Mouse (Mus musculus) cerebellum, adult 2 months (tissue): Measurements from ENCODE around the gene Megf11. TPM values are rescaled to one million over a fixed set of nuclear protein-coding genes. Genes with fewer than 3 reads are reported as not detected.
"Not testable (repeated sequence)": the region's sequence is repeated elsewhere in the genome, so short reads cannot be mapped to it uniquely, and the experiment has no call there.

ENCODE experiments used
- DNase-seq, 2 experiments: peaks; one replicate each; pipeline ENCODE4 v3.0.0; 2021
- H3K27ac ChIP-seq: fragments of 200-500 bp; 2 replicates; pipeline ENCODE4 v1.5.1; 2012; ENCODE audit warnings: low read length, control low read depth, inconsistent platforms; ENCODE audit not compliant: insufficient read depth
- H3K27me3 ChIP-seq: fragments of 200-500 bp; 2 replicates; pipeline ENCODE4 v1.6.1; 2012; ENCODE audit warnings: inconsistent platforms, mild to moderate bottlenecking, low read length, moderate library complexity; ENCODE audit not compliant: control insufficient read depth, insufficient read depth
- H3K4me1 ChIP-seq: fragments of 200-500 bp; 2 replicates; pipeline ENCODE4 v1.6.1; 2011; ENCODE audit warnings: low read length; ENCODE audit not compliant: control insufficient read depth, insufficient read depth
- H3K4me3 ChIP-seq: fragments of 200-500 bp; replicated peaks from 2 replicates; pipeline ENCODE3; 2011; ENCODE audit warnings: mild to moderate bottlenecking, low read depth, low read length, control low read depth; ENCODE audit not compliant: insufficient read depth
- CTCF ChIP-seq: fragments of 200-500 bp; IDR thresholded peaks from 2 replicates; pipeline ENCODE4 v1.5.1; 2011; ENCODE audit warnings: low read depth, mild to moderate bottlenecking, control low read depth, low read length, moderate library complexity, borderline replicate concordance; ENCODE audit not compliant: insufficient read depth
- POLR2A ChIP-seq: fragments of 200-500 bp; IDR thresholded peaks from 2 replicates; pipeline ENCODE4 v1.6.1; 2011; ENCODE audit warnings: low read length, control low read depth, borderline replicate concordance; ENCODE audit not compliant: insufficient read depth
- WGBS: fragments of 180-500 bp; shearing (Covaris S2); methylation state at CpG from one replicate; pipeline ENCODE4 v1.1.7; 2018; 5-methylcytosine and 5-hydroxymethylcytosine counted together
- polyA plus RNA-seq: library from polyadenylated mRNA; depleted of rRNA; stranded (reverse); fragments of >200 nt; gene quantifications from 2 replicates; pipeline ENCODE4 v1.2.3, GENCODE M21; 2012

Gene Megf11
- polyA plus RNA-seq, 1 experiment, result 66.9 TPM

DNA sequence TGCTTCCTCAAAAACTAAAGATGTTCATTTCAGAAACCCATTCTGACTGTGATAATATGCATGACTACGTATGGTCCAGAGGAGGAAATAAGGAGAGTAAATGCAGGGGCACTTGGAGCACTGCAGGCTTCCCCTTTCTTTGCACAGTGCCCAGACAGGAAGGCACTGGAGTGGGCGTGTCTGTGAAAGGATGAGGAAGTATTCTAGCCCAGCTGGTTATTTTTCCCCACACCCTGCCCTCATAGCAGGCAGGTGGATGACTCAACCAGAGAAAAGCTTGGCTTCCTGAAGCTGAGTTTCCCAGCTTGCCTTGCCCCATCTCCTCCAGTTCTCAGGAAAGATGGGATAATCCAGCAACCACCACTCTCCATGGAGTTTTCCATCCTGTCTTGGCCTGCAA is 317.5 kb downstream of the Megf11 start:
- H3K4me3 ChIP-seq, result no peak overlapping the region
- TF ChIP-seq CTCF (no peak), POLR2A (no peak)
- DNase-seq, result no peak
- WGBS, result 89% methylated on average over 2 of the region's 2 CpGs
- no peak overlapping the region for H3K27ac ChIP-seq
- no peaks in the 10 kb centered on the region for H3K4me1 ChIP-seq
- H3K27me3 ChIP-seq, result no peaks in the 10 kb centered on the region

DNA sequence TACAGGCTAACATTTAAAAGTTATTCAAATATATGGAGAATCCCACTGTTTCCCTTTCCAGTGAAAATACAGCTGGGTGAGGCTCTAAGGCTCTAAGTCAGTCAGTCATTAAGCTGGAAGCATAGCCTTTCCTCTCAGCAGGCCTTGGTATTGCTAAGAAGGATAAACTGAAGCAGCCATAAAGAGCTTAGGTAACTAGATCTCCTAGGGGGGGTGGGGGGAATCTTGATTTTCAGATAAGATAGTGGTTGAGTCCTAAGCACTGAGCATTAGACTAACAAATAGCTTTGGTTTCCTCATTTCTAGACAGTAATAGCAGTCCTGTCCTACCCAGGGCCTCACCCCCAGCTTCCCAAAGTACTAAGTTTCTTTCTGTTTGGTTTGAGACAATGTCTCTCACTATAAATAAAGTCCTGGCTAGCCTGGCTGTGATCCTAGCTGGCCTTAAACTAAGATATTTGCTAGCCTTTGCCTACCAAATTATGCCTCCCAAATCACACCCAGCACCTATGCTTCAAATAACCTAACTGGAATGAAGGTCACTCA is 318.1 kb downstream of the Megf11 start:
- TF ChIP-seq POLR2A, result no peak
- no peak for TF ChIP-seq CTCF
- no peaks in the 10 kb centered on the region for H3K27me3 ChIP-seq
- no peak overlapping the region for H3K4me3 ChIP-seq
- H3K4me1 ChIP-seq, result no peaks in the 10 kb centered on the region
- no peak overlapping the region for H3K27ac ChIP-seq
- no peak for DNase-seq

DNA sequence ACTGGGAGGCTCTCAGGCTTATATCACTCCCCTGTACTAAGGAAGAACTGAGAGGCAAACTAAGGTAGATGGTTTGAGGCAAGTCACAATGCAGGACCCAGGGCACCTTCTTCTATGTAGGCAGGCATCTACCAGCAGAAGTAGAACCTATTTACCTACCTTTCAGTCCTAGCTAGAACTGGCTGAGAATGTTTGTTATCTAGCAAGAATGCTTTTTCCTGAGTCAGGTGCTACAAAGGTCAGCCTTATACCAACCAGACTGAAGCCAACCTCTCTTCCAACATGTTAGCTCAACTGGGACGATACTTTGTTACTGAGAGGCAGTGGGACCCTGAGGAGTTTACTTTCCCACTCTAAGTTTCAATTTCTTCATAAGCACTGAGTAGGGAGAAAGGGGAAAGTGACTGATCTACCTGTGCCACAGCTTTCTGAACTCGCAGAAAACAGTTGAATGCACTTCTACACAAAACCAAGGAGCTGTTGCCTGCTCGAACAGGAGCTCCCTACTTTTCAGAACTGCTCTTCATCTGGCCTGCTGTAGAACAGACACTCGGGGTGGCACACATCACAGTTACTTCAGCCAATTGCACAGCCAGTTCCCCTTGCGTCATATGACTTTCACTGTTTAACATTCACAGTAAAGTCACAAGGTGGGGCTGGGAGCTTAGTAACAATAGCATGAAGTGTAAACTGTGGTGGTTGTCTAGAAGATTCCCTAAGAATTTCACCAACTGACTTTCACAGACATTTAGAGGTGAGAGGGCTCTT is 318.8 kb downstream of the Megf11 start:
- WGBS, result 87% methylated on average over 5 of the region's 5 CpGs
- no peak for DNase-seq
- H3K4me3 ChIP-seq, result no peak overlapping the region
- no peak overlapping the region for H3K27ac ChIP-seq
- no peaks in the 10 kb centered on the region for H3K4me1 ChIP-seq
- TF ChIP-seq POLR2A (no peak), CTCF (no peak)
- H3K27me3 ChIP-seq, result no peaks in the 10 kb centered on the region

DNA sequence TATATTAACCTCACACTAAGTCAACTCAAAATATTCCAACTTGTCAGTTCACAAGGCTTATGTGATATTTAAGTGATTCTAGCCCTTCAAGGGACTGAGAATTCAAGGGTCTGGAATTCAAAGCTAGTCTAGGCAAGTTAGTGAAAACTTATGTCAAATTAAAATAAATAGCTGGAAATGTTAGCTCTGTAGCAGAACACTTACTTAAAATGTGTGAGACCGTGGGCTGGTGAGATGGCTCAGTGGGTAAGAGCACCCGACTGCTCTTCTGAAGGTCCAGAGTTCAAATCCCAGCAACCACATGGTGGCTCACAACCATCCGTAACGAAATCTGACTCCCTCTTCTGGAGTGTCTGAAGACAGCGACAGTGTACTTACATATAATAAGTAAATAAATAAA is 324.9 kb downstream of the Megf11 start:
- WGBS, result 91% methylated on average over 5 of the region's 5 CpGs
- H3K27me3 ChIP-seq, H3K4me1 ChIP-seq, H3K4me3 ChIP-seq, DNase-seq, H3K27ac ChIP-seq: not testable (repeated sequence)

DNA sequence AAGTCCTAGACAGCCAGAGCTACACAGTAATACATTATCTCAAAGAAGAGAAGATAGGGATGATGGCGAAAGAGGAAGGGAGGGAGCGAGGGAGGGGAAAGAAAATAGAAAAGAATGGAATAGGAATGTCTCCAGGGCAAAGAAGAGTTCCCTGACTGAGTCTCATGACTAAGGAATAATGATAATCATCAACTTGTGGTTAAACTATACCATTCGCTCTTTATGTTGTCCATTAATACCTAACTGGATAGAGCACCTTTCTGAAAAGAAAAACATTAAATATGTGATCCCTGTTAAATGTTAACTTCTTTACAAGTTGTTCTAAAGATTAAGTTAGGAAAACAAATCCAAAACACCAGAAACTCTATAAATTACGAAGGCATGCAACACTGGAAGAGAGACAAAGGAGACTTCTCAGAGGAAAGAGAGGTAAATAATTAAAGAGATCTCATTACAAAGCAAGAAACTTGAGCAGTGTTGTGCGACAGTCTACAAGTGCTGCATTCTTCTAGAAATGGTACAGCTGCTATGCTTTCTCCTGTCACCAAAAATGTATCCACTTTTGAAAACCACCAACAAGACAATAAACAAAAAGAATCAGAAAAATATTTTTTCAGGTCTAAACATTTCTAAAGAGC is 334.2 kb downstream of the Megf11 start:
- no peaks in the 10 kb centered on the region for H3K27me3 ChIP-seq
- no peak overlapping the region for H3K4me3 ChIP-seq
- no peaks in the 10 kb centered on the region for H3K4me1 ChIP-seq
- 87% methylated on average over 5 of the region's 5 CpGs for WGBS
- no peak overlapping the region for H3K27ac ChIP-seq
- TF ChIP-seq POLR2A (no peak), CTCF (no peak)
- DNase-seq, result no peak

DNA sequence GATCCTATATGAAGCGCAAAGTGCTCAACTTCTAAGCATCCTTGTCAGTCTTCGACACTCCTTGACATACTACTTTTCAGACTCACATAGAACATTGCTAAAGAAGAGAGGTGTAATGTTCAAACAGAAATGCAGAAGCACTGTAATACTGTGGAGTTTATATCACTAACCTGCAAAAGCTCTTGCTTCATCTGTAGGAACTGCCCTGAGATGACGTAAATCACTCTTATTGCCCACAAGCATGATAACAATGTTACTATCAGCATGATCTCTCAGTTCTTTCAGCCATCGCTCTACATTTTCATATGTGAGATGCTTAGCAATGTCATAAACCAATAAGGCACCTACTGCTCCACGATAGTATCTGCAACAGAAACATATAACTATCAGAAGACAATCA is 341.0 kb downstream of the Megf11 start:
- H3K4me1 ChIP-seq, result no peaks in the 10 kb centered on the region
- no peak overlapping the region for H3K27ac ChIP-seq
- no peak overlapping the region for H3K4me3 ChIP-seq
- TF ChIP-seq CTCF (no peak), POLR2A (no peak)
- no peak for DNase-seq
- 96% methylated on average over 5 of the region's 5 CpGs for whole genome bisulfite sequencing
- H3K27me3 ChIP-seq, result no peaks in the 10 kb centered on the region

DNA sequence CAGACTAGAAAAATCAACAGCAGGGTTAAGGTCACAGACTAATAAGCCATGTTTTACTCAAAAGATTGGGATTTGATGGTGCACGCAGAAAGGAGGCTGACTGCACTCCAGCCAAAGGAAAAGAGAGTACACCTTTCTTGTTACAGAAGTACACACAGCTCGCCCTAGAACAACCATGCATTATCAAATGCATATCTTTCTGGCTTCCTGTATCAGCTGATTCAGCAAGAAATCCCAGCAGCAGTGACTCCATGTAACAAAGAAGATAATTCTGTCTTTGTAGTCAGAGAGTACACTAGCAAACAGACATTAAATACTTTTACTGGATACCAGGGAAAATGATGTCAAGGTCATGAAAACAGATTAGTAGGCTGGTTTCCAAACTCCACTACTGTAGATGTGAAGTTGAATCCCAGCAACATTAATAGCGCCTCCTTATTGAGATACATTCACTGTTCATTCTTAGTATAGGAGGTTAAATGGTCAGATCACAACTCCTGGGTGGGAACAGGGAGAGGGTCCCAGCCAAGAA is 345.7 kb downstream of the Megf11 start:
- H3K27me3 ChIP-seq, result no peaks in the 10 kb centered on the region
- TF ChIP-seq CTCF, result no peak
- TF ChIP-seq POLR2A, result no peak
- no peak overlapping the region for H3K27ac ChIP-seq
- DNase-seq, result no peak
- 77% methylated on average over 3 of the region's 3 CpGs for WGBS
- no peak overlapping the region for H3K4me3 ChIP-seq
- peaks cover 3% of the 10 kb centered on the region; the same call in 1 of the 2 replicates for H3K4me1 ChIP-seq

DNA sequence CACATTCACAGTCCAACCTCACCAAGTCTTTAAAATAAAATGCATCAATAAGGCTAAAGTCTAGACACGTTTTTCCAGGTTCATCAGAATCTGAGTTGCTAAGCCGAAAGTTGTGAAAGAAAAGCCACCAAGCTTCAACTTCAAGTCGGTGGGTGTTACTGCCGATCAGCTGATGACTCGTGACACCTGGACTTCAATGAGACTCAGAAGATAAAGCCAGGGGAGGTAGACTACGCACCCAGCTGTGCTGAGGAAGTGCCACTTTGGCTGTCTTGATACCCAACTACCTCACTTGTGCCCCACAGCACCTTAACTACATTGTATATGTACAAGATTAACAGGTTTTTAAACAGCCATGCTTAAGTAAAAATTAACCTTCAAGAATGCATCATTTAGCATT is 348.7 kb downstream of the Megf11 start:
- DNase-seq, result no peak
- no peaks in the 10 kb centered on the region for H3K27me3 ChIP-seq
- no peak overlapping the region for H3K27ac ChIP-seq
- TF ChIP-seq POLR2A (no peak), CTCF (no peak)
- 69% methylated on average over 6 of the region's 6 CpGs for WGBS
- peaks cover 3% of the 10 kb centered on the region; the same call in 1 of the 2 replicates for H3K4me1 ChIP-seq
- no peak overlapping the region for H3K4me3 ChIP-seq

DNA sequence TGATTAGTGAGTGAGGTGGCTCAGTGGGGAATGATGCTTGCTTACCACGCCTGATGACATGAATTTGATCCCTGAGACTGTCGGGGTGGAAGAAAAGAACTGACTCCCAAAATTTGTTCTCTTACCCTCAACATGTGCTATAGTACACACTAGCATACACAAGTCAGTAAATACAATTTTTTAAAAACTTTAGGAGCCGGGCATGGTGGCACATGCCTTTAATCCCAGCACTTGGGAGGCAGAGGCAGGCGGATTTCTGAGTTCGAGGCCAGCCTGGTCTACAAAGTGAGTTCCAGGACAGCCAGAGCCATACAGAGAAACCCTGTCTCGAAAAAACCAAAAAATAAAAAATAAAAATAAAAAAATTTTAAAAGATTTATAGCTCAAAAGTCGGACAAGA is 349.6 kb downstream of the Megf11 start:
- WGBS, result 84% methylated on average over 7 of the region's 7 CpGs
- not testable (repeated sequence) for H3K4me3 ChIP-seq, H3K27ac ChIP-seq, H3K27me3 ChIP-seq, DNase-seq, H3K4me1 ChIP-seq
